Mouse (Mus musculus) erythroblast, embryonic 14.5 days (primary cell): ENCODE data around the gene Rassf1.

Experiments used
- GATA1 ChIP-seq: IDR thresholded peaks from 2 replicates; pipeline ENCODE4 v1.6.1; 2012; ENCODE audit warnings: low read length, inconsistent platforms, mixed read lengths
- TAL1 ChIP-seq: IDR thresholded peaks from 3 replicates; pipeline ENCODE4 v1.6.1; 2012; ENCODE audit warnings: low read length, inconsistent platforms, mixed read lengths

DNA sequence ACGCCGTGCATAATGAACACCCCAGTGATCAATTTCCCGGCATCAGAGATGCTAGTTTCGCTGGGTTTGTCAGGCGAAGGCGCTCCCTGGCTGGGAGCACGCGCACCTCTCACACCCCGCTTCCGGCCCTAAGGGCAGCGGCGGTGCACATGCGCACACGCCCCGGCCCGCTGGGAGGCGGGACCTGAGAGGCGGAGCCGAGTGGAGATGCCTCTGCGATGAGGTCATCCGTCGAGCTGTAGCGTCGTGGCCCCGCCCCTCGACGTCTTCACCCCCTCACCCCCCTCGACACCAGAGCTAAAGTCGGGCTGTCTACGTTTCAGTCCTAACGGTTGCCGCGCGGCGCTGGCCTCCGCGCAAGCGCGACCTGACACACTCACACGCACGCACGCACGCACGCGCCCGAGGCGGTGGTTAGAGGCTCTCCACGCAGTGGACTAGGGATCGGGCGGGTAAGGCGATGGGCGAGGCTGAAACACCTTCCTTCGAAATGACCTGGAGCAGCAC is 3.0 kb downstream of the Rassf1 start:
- TF ChIP-seq TAL1 = no peak
- TF ChIP-seq GATA1 = no peak
